15 mouse cellular contexts compared by ENCODE assay signal in genomic region chr5:142850476-142850875, GRCm38 (mm10).
"Had no signal": no experiment of that assay in that cellular context is flagged by ENCODE, and none has a peak within 500 bp of the region (broad histone marks: within the 10 kb centered on the region; RNA-seq: fewer than 3 reads in every experiment).

No protein-coding gene starts in this region.

- H3K27ac ChIP-seq: kidney, postnatal 0 days; left cerebral cortex, adult 2 months; liver, embryonic 13.5 days; macrophage; midbrain, embryonic 10.5 days; neural tube, embryonic 13.5 days had no signal

- H3K4me1 ChIP-seq: neural tube, embryonic 13.5 days had no signal

- H3K9me3 ChIP-seq: liver, embryonic 13.5 days; midbrain, embryonic 10.5 days; neural tube, embryonic 13.5 days had no signal

- H3K4me2 ChIP-seq: liver, embryonic 13.5 days; lung, embryonic 14.5 days; neural tube, embryonic 13.5 days had no signal

- H3K4me3 ChIP-seq: left cerebral cortex, adult 2 months; liver, embryonic 13.5 days; megakaryocyte, embryonic 14.5 days; midbrain, embryonic 10.5 days; myocyte; neural tube, embryonic 13.5 days had no signal

- H3K36me3 ChIP-seq: liver, embryonic 13.5 days; midbrain, embryonic 10.5 days; neural tube, embryonic 13.5 days had no signal

- H3K9ac ChIP-seq: liver, embryonic 13.5 days; lung, embryonic 14.5 days; neural tube, embryonic 13.5 days had no signal

- H3K27me3 ChIP-seq: liver, embryonic 13.5 days; neural tube, embryonic 13.5 days had no signal

- ATAC-seq: lung, postnatal 0 days; midbrain, embryonic 16.5 days had no signal

- DNase-seq: kidney, adult 18-20 months; layer of hippocampus, postnatal 36 days; liver, embryonic 13.5 days; lung, embryonic 14.5 days; thymus, adult 18-20 months; thymus, postnatal 36 days had no signal
